Mouse (Mus musculus) heart, postnatal 4 days (tissue): ENCODE measurements around the gene Wdr83os. TPM values are rescaled to one million over a fixed set of nuclear protein-coding genes. Genes with fewer than 3 reads are reported as not detected.
"Not testable (repeated sequence)": the region's sequence is repeated elsewhere in the genome, so short reads cannot be mapped to it uniquely, and the experiment has no call there.

ENCODE experiments used
- DNase-seq: peaks from one replicate; pipeline ENCODE4 v3.0.0; 2021
- total RNA-seq, 2 experiments: library from RNA; stranded (reverse); gene quantifications; 2 replicates each; pipeline ENCODE4 v1.2.3; 2021

Gene Wdr83os
- total RNA-seq, 2 experiments from 2014 or later, result 52.4 to 61.0 TPM

GRCm38 (mm10) chr8:85073041-85073612 is 7.4 kb upstream of the Wdr83os start:
- DNase-seq, result no peak

DNA sequence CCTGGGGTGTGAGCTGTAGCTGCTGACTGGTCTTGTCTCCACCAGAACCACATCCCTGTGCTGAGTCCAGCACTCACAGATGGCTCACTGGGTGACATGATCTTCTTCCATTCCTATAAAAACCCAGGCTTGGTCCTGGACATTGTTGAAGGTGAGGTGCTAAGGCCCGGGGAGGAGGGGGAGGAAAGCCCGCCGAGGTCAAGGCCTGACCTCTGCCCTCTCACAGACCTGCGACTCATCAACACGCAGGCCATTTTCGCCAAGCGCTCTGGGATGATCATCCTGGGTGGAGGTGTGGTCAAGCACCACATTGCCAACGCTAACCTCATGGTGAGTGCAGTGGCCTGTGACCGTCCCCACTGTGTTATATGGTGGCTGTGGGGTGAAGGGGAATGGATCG is 6.4 kb upstream of the Wdr83os start:
- DNase-seq, result no peak

GRCm38 (mm10) chr8:85074617-85075016 is 5.9 kb upstream of the Wdr83os start:
- DNase-seq, result no peak

DNA sequence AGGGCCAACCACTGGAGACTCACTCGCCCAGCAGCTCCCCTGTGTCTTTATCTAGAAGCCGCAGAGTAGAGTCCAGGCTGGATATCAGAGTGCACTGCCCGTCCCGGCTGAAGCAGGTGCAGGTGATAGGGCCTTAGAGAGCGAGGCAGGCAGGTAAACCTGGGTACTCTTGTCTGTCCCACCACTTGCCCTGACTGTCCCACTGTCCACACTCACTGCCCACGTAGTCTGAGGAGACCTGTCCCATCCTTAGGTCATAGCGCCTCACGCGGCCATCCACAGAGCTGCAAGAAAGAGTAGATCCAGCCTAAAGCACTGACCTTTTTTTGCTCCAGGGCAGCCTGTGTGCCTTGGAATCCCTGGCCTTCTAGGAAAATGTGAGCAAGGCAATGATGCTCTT is 4.5 kb upstream of the Wdr83os start:
- peak; percentile 60 for DNase-seq

DNA sequence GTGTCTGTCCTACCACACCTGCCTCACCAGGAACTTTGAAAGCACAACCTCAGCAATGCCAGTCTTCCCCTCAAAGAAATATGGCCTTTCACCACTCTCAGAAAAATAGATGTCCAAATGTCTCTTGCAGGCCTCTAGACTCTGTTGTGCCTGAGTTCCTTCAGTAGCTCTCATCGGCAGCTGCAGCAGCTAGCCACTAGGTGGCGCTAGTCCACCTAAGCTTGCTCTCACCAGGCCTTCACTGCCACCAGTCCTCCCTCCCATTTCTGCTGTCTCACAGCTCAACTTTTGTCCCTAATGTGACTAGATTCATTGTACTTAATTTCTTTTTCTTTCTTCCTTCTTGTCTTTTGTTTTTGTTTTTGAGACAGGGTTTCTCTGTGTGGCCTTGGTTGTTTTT is 3.5 kb upstream of the Wdr83os start:
- DNase-seq, result peak; percentile 85

- DNase-seq, result no peak
Measured at GRCm38 (mm10) chr8:85080214-85080531, 367 bp upstream of the Wdr83os start.

DNA sequence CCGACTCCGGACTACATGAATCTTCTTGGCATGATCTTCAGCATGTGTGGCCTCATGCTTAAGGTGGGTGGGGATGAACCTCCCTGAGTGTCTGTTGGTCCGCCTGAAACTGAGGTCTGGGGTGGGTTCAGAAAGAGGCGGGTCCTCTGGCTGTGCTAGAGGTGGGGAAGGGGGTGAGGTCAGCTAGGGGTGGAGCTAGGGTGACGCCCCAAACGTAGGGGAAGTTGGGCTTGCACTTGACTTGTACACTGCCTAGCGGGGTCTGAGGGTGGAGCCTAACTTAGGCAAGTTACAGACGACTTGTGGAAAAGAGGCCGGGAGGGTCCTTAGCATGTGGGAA is 646 bp downstream of the Wdr83os start, which contains the start of gene Wdr83:
Gene Wdr83 (minus strand): TSS at position 91 of the 340 bp plus-strand sequence.
- peak; percentile 50 for DNase-seq

- DNase-seq, result not testable (repeated sequence)
Measured at GRCm38 (mm10) chr8:85082169-85082568, 1.6 kb downstream of the Wdr83os start.

GRCm38 (mm10) chr8:85083108-85083813 is 2.7 kb downstream of the Wdr83os start, which contains the start of gene Man2b1:
Gene Man2b1, plus strand, starts transcription at chr8:85083270.
- peak; percentile 89 for DNase-seq

GRCm38 (mm10) chr8:85084633-85085032 is 4.1 kb downstream of the Wdr83os start:
- DNase-seq, result no peak

GRCm38 (mm10) chr8:85086238-85086637 is 5.7 kb downstream of the Wdr83os start:
- no peak for DNase-seq

GRCm38 (mm10) chr8:85088771-85089170 is 8.2 kb downstream of the Wdr83os start:
- DNase-seq, result no peak

GRCm38 (mm10) chr8:85090856-85091255 is 10.3 kb downstream of the Wdr83os start:
- DNase-seq, result no peak

DNA sequence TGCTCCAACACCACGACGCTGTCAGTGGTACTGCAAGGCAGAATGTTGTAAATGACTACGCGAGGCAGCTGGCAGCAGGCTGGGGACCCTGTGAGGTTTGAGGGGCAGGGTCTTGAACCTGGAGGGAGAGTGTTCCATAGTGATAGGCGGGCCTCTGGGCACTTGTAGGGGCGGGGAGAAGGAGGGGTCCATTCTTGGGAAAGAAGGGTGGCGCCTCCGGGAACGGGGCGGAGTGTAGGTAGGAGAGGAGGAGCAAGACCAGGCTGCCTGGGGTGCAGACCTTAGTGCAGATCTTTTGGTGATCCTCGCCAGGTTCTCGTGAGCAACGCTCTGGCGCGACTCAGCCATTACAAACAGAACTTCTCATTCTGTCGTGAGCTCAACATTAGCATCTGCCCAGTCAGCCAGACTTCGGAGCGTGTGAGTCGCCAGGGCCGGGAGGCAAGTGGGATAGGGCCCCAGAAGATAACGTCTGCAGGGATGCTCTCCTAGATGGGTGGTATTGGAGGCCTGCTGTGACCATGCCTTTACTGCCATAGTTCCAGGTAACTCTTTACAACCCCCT is 11.1 kb downstream of the Wdr83os start:
- no peak for DNase-seq

GRCm38 (mm10) chr8:85095051-85095450 is 14.5 kb downstream of the Wdr83os start:
- DNase-seq, result no peak

DNA sequence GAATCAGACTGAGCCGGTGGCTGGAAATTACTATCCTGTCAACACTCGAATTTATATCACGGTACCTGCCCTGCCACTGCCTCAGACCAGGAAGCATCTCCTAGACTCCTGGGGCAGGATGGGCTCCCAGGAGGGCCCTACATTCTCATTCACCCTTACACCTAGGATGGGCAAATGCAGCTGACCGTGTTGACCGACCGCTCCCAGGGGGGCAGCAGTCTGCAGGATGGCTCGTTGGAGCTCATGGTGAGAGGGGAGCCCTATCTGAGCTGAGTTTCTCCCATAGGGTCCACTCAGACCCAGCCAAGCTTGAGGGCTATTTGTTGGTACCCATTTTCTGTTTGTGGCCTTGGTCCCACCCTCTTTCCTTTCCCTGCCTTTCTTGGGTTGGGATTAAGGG is 15.0 kb downstream of the Wdr83os start:
- DNase-seq, result no peak

GRCm38 (mm10) chr8:85096196-85096595 is 15.7 kb downstream of the Wdr83os start:
- no peak for DNase-seq

DNA sequence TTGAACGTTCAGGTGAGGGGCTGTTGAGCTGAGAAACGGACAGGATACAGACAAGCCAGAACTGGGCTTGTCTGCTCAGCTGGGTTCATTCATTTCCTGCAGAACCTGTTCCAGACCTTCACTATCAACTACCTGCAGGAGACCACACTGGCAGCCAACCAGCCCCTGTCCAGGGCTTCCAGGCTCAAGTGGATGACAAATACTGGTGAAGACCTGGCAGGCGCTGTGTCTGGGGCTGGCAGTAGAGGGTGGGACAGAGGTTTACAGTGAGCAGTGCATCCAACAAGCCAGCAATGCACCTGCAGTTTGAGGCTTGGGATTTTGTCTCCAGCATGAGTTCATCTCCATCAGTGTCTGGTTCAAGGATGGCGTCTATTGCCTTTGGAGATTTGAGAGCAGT is 16.3 kb downstream of the Wdr83os start:
- no peak for DNase-seq

DNA sequence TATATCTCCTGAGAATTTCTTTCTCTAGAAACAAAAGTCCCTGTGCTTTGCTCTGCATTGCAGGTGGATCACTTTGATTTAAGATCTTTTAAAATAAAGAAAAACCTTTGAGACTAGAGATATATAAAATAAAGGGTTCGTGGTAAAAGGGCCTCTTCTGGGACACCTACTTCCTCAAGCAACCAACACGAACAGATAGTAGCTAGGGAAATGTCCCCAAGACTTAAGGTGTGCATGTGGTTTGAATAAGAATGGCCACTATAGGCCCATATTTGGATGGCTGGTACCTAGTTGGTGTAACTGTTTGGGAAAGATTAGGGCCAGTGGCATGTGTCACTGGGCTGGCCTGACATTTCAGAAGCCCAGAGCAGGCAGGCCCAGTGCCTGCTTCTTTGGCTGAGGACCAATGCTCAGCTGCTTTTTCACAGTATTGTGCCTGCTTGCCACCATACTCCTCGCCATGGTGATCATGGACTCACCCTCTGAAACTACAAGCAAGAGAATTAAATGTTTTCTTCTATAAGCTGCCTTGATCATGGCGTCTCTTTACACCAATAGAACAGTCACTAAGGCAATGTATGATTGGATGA is 19.6 kb downstream of the Wdr83os start:
- no peak for DNase-seq

- no peak for DNase-seq
Measured at GRCm38 (mm10) chr8:85113241-85113640, 32.7 kb downstream of the Wdr83os start.

DNA sequence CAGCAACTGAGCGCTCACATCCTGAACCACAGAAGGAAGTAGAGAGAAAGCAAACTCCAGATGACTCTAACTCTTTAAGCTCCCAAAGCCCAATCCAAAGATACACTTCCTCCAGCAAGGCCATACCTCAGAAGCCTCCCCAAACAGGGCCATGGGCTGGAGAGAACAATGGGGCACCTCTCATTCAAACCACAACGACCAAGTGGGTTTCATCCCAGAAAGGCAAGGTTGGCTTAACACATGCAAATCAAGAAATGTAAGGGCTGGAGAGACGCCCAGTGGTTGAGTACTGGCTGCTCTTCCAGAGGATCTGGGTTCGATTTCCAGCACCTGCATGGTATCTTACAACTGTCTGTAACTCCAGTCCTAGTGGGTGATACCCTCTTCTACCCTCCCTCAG is 35.0 kb downstream of the Wdr83os start:
- no peak for DNase-seq

GRCm38 (mm10) chr8:85116984-85117383 is 36.4 kb downstream of the Wdr83os start:
- no peak for DNase-seq

GRCm38 (mm10) chr8:85119052-85119981 is 38.8 kb downstream of the Wdr83os start:
- DNase-seq, result peak; percentile 78
